Mouse (Mus musculus) stomach, embryonic 15.5 days (tissue): Measurements from ENCODE around the gene Pbx4. TPM values are rescaled to one million over a fixed set of nuclear protein-coding genes. Genes with fewer than 3 reads are reported as not detected.

ENCODE experiments used
- ATAC-seq: fragments of 200-750 bp; cut with Nextera tagmentation; 2 replicates; pipeline ENCODE4 v1.8.0; 2017; ENCODE audit warnings: low read depth, moderate number of reproducible peaks, moderate TSS enrichment; ENCODE audit not compliant: insufficient read depth, low FRiP score
- H3K27ac ChIP-seq: fragments of 300-500 bp; sonication (generic); 2 replicates; pipeline ENCODE4 v1.5.1; 2015; ENCODE audit warnings: mild to moderate bottlenecking, inconsistent platforms
- H3K27me3 ChIP-seq: fragments of 300-500 bp; sonication (generic); replicated peaks from 2 replicates; pipeline ENCODE4 v1.6.1; 2015; ENCODE audit warnings: inconsistent platforms
- H3K36me3 ChIP-seq: fragments of 300-500 bp; sonication (generic); 2 replicates; pipeline ENCODE4 v1.6.1; 2015; ENCODE audit warnings: inconsistent platforms
- H3K4me1 ChIP-seq: fragments of 300-500 bp; sonication (generic); 2 replicates; pipeline ENCODE4 v1.6.1; 2015; ENCODE audit warnings: inconsistent platforms
- H3K4me2 ChIP-seq: fragments of 300-500 bp; sonication (generic); 2 replicates; pipeline ENCODE4 v1.6.1; 2015; ENCODE audit warnings: mild to moderate bottlenecking, inconsistent platforms
- H3K4me3 ChIP-seq: fragments of 300-500 bp; sonication (generic); replicated peaks from 2 replicates; pipeline ENCODE4 v1.5.1; 2015; ENCODE audit warnings: inconsistent platforms
- H3K9ac ChIP-seq: fragments of 300-500 bp; sonication (generic); 2 replicates; pipeline ENCODE4 v1.6.1; 2015; ENCODE audit warnings: inconsistent platforms
- H3K9me3 ChIP-seq: fragments of 300-500 bp; sonication (generic); 2 replicates; pipeline ENCODE4 v1.6.1; 2016; ENCODE audit warnings: inconsistent platforms
- WGBS: fragments of 180-500 bp; shearing (Covaris S2); methylation state at CpG from one replicate; pipeline ENCODE4 v1.1.7; 2015; 5-methylcytosine and 5-hydroxymethylcytosine counted together
- polyA plus RNA-seq: library from polyadenylated mRNA; unstranded; fragments of >200 nt; fragmentation: Nextera tagmentation; extraction: Ambion mirVana; gene quantifications from 2 replicates; pipeline ENCODE4 v1.2.1, GENCODE M21; 2015

Gene Pbx4
- polyA plus RNA-seq, 1 experiment from 2014 or later: 5.9 TPM

DNA sequence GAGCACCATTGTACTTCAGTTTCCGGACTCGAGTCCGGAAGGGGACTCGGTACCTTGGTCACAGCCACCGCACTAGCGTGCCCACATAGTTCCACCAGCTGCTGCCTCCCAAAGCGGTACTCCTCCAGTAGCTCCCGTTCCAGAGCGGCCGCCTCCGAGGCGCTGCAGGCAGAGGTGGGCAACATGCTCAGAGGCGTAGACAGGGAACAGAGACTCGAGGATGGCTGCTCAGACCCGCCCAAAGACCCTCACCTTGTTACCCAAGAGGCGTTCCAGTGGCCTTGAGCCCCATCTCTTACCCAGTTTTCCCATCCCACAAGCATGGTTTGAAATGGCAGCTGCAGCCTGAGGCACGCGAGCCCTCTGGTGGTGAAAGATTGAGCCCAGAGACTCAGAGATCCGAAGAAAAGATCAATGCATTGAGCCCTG, 58.5 kb downstream of the Pbx4 start:
- H3K9me3 ChIP-seq: no peaks in the 10 kb centered on the region
- peaks cover 50% of the 10 kb centered on the region for H3K27me3 ChIP-seq
- peaks cover 30% of the 10 kb centered on the region for H3K4me1 ChIP-seq
- no peak overlapping the region for H3K4me3 ChIP-seq
- no peak for ATAC-seq
- no peak overlapping the region for H3K9ac ChIP-seq
- 42% methylated on average over 19 of the region's 19 CpGs for WGBS
- H3K4me2 ChIP-seq: no peak overlapping the region
- H3K27ac ChIP-seq: no peak overlapping the region
- peaks cover 19% of the 10 kb centered on the region for H3K36me3 ChIP-seq

- Histone ChIP-seq H3K9ac (no peak overlapping the region), H3K4me1 (peaks cover 8% of the 10 kb centered on the region; the same call in 1 of the 2 replicates), H3K27me3 (peaks cover 20% of the 10 kb centered on the region), H3K4me2 (no peak overlapping the region), H3K4me3 (no peak overlapping the region), H3K36me3 (peaks cover 19% of the 10 kb centered on the region), H3K27ac (no peak overlapping the region), H3K9me3 (no peaks in the 10 kb centered on the region)
- 50% methylated on average over 17 of the region's 17 CpGs for WGBS
- ATAC-seq: no peak
Measured at GRCm38 (mm10) chr8:69893863-69894262, 61.6 kb downstream of the Pbx4 start.

DNA sequence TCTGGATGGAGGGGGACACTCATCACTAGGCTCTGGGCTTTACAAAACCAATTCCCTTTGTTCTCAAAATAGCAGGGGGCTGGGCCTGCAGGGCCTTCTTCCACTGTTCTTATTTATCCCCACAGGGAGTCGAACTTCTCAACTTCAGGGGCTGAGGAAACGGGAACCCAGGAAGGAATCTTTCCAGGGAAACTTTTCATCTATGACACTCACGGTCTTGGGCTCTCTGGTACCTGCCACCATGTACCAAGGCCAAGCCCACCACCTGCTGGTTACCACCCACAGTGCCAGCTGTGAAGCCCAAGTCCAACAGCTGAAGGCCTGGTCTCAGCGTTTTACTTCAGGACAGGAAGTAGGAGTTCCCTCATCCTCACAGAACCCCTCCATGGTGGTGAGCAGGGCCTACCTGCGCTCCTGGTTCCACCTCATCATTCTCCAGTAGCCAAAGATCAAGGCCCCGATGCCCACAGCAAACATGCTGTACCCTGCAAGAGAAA, 62.6 kb downstream of the Pbx4 start:
- WGBS: 63% methylated on average over 6 of the region's 6 CpGs
- H3K4me2 ChIP-seq: no peak overlapping the region
- peaks cover 10% of the 10 kb centered on the region for H3K27me3 ChIP-seq
- H3K36me3 ChIP-seq: peaks cover 19% of the 10 kb centered on the region
- H3K4me3 ChIP-seq: no peak overlapping the region
- ATAC-seq: no peak
- no peak overlapping the region for H3K27ac ChIP-seq
- H3K9ac ChIP-seq: no peak overlapping the region
- no peaks in the 10 kb centered on the region for H3K9me3 ChIP-seq
- H3K4me1 ChIP-seq: peaks cover 5% of the 10 kb centered on the region

DNA sequence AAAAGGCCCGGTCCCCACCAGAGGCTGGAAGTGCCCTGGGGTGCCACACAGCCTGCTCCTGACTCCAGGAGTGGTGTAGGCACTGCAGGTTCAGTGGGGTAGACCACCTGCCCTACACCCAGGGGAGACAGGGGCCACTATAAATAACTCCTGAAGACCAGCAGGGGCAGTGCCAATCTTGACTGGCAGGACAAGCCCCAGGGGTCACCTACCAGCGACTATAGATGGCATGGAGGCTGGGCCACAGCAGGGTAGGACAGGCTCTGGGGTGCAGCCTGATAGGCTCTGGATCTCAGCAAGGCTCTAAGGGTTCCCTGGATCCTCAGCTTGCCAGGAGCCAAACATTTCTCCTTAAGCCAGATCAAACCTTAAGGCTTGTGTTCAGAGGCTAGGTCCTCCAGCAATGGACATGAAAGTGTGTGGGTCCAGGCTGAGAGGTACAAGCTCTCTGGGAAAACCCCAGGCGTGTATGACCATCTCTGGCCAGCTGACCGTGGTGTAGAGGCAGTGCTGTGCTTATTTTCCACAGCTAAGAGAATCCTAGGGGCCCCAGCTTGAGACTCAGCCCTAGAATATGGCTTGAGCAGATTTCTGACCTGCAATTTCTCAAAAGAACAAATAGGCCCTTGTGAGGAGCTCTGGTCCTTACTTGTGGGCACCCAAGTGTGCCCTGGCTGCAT, 63.6 kb downstream of the Pbx4 start:
- Histone ChIP-seq H3K4me3 (no peak overlapping the region), H3K4me2 (no peak overlapping the region), H3K27me3 (no peaks in the 10 kb centered on the region; the same call in 1 of the 2 replicates), H3K4me1 (peaks cover 15% of the 10 kb centered on the region), H3K36me3 (peaks cover 19% of the 10 kb centered on the region), H3K9me3 (no peaks in the 10 kb centered on the region), H3K27ac (no peak overlapping the region), H3K9ac (no peak overlapping the region)
- 70% methylated on average over 4 of the region's 4 CpGs for WGBS
- ATAC-seq: no peak

DNA sequence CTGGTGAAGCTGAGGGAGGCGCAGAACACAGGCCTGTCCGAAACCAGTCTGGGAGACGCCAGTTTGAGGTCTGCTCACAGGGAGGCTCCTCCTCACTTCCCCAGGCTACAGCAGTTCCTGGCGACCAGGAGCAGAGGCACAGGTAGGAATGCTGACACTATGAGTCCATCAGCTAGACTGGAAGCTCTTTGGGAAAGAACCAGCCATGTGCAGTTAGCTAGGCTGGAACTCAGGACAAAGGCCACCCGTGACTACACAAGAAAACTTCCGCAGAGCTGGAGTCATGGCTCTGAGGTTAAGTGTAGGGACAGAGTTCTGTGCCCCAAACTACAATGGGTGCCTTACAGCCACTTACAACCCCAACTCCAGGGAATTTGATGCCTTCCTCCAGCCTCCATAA, 65.6 kb downstream of the Pbx4 start:
- H3K36me3 ChIP-seq: peaks cover 19% of the 10 kb centered on the region
- H3K4me2 ChIP-seq: no peak overlapping the region
- no peak overlapping the region for H3K27ac ChIP-seq
- H3K4me1 ChIP-seq: peaks cover 25% of the 10 kb centered on the region
- H3K9me3 ChIP-seq: no peaks in the 10 kb centered on the region
- H3K27me3 ChIP-seq: no peaks in the 10 kb centered on the region
- H3K4me3 ChIP-seq: no peak overlapping the region
- WGBS: 85% methylated on average over 6 of the region's 6 CpGs
- no peak overlapping the region for H3K9ac ChIP-seq
- no peak for ATAC-seq

DNA sequence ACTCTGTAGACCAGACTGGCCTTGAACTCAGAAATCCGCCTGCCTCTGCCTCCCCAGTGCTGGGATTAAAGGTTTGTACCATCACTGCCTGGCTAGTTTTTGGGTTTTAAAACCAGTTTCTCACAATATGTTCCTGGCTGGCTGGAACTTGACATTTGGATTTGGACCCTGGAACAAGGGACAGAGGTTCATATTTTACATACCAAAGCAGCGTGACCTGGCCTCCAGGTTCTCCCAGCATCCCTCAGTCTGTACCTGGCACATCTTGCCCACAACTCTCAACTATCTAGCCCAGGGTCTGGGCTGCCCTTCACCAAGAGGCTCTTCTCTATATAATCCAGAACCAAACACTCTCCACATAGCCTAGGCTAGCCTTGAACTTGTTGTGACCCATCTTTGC, 67.6 kb downstream of the Pbx4 start:
- no peak overlapping the region for H3K9ac ChIP-seq
- 0 out of 2 replicates have a peak, but pooled peaks cover 2% of the 10 kb centered on the region for H3K36me3 ChIP-seq
- 89% methylated on average over 2 of the region's 2 CpGs for WGBS
- no peaks in the 10 kb centered on the region for H3K27me3 ChIP-seq
- no peak overlapping the region for H3K4me3 ChIP-seq
- no peak overlapping the region for H3K4me2 ChIP-seq
- peaks cover 22% of the 10 kb centered on the region for H3K4me1 ChIP-seq
- H3K9me3 ChIP-seq: no peaks in the 10 kb centered on the region
- no peak overlapping the region for H3K27ac ChIP-seq
- ATAC-seq: no peak

DNA sequence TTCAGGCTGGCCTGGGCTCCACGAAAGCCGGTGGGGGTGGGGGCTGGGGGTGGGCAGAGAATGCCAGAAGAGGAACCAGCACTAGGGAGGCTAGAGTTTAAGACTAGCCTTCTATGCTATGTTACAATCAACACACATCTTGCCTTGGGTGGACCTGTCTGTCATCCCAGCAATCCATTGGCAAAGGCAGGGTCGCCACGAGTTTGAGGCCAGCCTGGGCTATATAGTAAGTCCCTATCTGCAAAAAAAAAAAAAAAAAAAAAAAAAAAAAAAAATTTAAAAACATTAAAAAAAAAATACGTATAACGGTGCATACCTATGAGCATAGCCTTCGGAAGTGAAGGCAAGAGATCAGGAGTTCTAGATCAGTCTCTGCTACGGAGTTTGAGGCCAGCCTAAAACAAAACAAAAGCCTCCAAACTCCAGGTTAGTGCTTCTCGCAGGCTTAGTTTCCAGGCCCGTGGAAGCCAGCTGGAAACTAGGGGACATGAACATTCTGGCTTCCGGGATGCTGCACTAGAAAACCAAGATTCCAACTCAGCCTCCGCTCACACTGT, 68.7 kb downstream of the Pbx4 start:
- Histone ChIP-seq H3K4me3 (peak overlapping the region; percentile 80), H3K4me2 (peak overlapping the region; percentile 96), H3K4me1 (peaks cover 22% of the 10 kb centered on the region), H3K9me3 (no peaks in the 10 kb centered on the region), H3K27me3 (no peaks in the 10 kb centered on the region), H3K27ac (peak overlapping the region; percentile 89), H3K9ac (peak overlapping the region; percentile 57), H3K36me3 (no peaks in the 10 kb centered on the region)
- no peak; the same call in 1 of the 2 replicates for ATAC-seq
- 12% methylated on average over 12 of the region's 12 CpGs for WGBS

DNA sequence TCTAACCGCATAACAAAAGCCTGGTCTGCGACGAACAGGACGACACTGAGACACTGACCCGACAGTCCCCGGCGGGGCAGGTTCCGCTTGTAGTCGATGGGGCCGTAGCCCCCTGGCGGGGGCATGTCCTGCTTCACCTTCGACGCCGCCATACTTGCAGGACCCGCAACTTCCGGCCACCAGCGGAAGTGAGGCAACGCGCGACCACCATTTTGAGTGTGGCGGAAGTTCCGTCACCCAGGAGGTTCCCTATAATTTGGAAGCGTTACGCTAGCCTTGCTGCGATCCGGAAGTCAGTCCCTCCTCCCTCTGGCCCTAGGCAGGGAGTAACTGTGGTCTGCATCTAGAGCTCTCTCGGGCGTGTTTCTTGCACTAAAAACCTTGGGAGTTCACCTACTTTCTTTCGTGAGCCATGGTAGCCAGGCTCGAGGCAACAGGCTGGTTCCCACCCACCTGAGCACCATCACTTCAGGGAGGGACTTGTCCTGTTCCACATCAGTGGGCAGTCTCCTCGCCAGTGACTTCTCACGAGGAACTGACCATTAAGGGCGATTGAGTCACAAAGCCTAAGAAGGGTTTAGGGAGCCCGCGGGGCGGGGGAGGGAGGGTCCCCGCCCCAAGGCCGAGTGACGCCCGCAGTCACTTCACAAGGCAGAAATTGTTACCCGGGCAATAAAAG, 69.3 kb downstream of the Pbx4 start:
- Histone ChIP-seq H3K9ac (peak overlapping the region; percentile 62), H3K4me2 (peak overlapping the region; percentile 96), H3K36me3 (no peaks in the 10 kb centered on the region), H3K27me3 (no peaks in the 10 kb centered on the region), H3K4me1 (peaks cover 22% of the 10 kb centered on the region), H3K9me3 (no peaks in the 10 kb centered on the region), H3K27ac (peak overlapping the region; percentile 96), H3K4me3 (peak overlapping the region; percentile 80)
- under 1% methylated on average over 40 of the region's 41 CpGs for WGBS
- peak; percentile 67 for ATAC-seq

DNA sequence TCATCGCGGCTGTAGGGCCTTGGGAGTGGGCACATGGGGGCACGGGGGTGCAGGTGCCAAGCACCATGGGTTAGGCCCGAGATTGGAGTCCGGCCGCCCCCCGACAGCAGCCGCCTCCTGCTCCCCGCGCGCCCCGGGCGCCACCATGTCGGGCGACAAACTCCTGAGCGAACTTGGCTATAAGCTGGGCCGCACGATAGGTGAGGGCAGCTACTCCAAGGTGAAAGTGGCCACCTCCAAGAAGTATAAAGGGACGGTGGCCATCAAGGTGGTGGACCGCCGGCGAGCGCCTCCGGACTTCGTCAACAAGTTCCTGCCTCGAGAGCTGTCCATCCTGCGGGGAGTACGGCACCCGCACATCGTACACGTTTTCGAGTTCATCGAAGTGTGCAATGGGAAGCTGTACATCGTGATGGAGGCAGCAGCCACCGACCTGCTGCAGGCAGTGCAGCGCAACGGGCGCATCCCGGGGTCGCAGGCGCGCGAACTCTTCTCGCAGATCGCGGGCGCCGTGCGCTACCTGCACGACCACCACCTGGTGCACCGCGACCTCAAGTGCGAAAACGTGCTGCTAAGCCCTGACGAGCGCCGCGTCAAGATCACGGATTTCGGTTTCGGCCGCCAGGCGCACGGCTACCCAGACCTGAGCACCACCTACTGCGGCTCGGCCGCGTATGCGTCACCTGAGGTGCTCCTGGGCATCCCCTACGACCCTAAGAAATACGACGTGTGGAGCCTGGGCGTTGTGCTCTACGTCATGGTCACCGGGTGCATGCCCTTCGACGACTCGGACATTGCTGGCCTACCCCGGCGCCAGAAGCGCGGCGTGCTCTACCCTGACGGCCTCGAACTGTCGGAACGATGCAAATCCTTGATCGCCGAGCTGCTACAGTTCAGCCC, 70.1 kb downstream of the Pbx4 start, which contains the start of the genes Tssk6, Ndufa13 and Yjefn3:
Gene Tssk6, plus strand, starts transcription at position 22 of the 900 bp plus-strand sequence.
Gene Ndufa13, minus strand, starts transcription at position 396 of the 900 bp plus-strand sequence.
Gene Yjefn3, minus strand, starts transcription at position 550 of the 900 bp plus-strand sequence.
- peaks cover 22% of the 10 kb centered on the region for H3K4me1 ChIP-seq
- H3K4me3 ChIP-seq: peak within 1 kb of the TSS; percentile 80
- peak within 1 kb of the TSS; percentile 96 for H3K4me2 ChIP-seq

GRCm38 (mm10) chr8:69903063-69903542, 70.8 kb downstream of the Pbx4 start:
- Histone ChIP-seq H3K27me3 (no peaks in the 10 kb centered on the region), H3K9ac (peak overlapping the region; percentile 62), H3K27ac (peak overlapping the region; percentile 96), H3K9me3 (no peaks in the 10 kb centered on the region), H3K4me2 (peak overlapping the region; percentile 96), H3K4me1 (peaks cover 22% of the 10 kb centered on the region), H3K36me3 (0 out of 2 replicates have a peak, but pooled peaks cover 8% of the 10 kb centered on the region), H3K4me3 (peak overlapping the region; percentile 80)
- 0% methylated on average over 45 of the region's 45 CpGs for whole genome bisulfite sequencing
- ATAC-seq: peak; percentile 89

More for the DNA sequence above, 70.1 kb downstream of the Pbx4 start, which contains the start of the genes Tssk6, Ndufa13 and Yjefn3:
- Histone ChIP-seq H3K27ac (peak within 1 kb of the TSS; percentile 96), H3K27me3 (no peaks in the 10 kb centered on the region), H3K36me3 (0 out of 2 replicates have a peak, but pooled peaks cover under 1% of the 10 kb centered on the region), H3K9me3 (no peaks in the 10 kb centered on the region), H3K9ac (peak within 1 kb of the TSS; percentile 62)
- ATAC-seq: peak; percentile 28
- 2% methylated on average over 89 of the region's 89 CpGs for WGBS

DNA sequence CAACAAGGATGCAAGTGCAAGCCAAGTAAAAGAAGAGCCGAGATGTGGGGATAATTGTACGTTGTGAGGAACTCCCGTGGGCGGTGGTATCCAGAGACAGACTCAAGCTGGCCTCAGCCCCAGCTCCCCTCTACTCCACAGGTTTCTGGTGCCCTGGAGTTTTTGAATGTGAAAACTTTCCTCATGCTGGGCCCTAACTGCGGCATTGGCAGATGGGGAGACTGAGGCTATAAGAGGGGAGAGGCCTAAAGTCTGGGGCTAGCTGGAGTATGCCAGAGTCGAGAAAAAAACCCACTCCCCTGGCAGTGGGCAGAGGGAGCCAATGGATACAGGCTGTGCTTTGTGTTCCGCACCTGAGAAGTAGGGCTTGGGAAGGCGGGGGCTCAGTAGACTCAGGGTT, 71.8 kb downstream of the Pbx4 start:
- Histone ChIP-seq H3K9me3 (no peaks in the 10 kb centered on the region), H3K4me1 (peaks cover 22% of the 10 kb centered on the region), H3K9ac (no peak overlapping the region), H3K27ac (no peak overlapping the region), H3K4me3 (no peak overlapping the region), H3K4me2 (no peak overlapping the region), H3K27me3 (no peaks in the 10 kb centered on the region), H3K36me3 (0 out of 2 replicates have a peak, but pooled peaks cover 8% of the 10 kb centered on the region)
- ATAC-seq: no peak
- 74% methylated on average over 8 of the region's 8 CpGs for WGBS
